Mouse (Mus musculus) adrenal gland, postnatal 25 days (tissue): ENCODE measurements at regions not wholly inside any gene's neighbourhood (a gene's known extent, or its start where the extent isn't known, plus 50 kb on each side); places are given as distances from the start of the nearest gene placed in this dataset.

Experiments
- DNase-seq: peaks from one replicate; pipeline ENCODE4 v3.0.0; 2021; ENCODE audit warnings: mixed read lengths

GRCm38 (mm10) chr8:8831306-8831705, 141.0 kb upstream of the Arglu1 start:
- no peak for DNase-seq

GRCm38 (mm10) chr8:8829230-8829629, 138.9 kb upstream of the Arglu1 start:
- no peak for DNase-seq

- no peak for DNase-seq
Observed at GRCm38 (mm10) chr8:8827555-8827954, 137.2 kb upstream of the Arglu1 start.

GRCm38 (mm10) chr8:8826801-8827200, 136.5 kb upstream of the Arglu1 start:
- no peak for DNase-seq

GRCm38 (mm10) chr8:8824886-8825285, 134.6 kb upstream of the Arglu1 start:
- no peak for DNase-seq

GRCm38 (mm10) chr8:8821119-8821518, 130.8 kb upstream of the Arglu1 start:
- DNase-seq = no peak

GRCm38 (mm10) chr8:8820614-8821013, 130.3 kb upstream of the Arglu1 start:
- DNase-seq = no peak

- no peak for DNase-seq
Observed at GRCm38 (mm10) chr8:8819233-8819931, 129.1 kb upstream of the Arglu1 start.

- no peak for DNase-seq
Observed at GRCm38 (mm10) chr8:8812807-8813167, 122.5 kb upstream of the Arglu1 start.

GRCm38 (mm10) chr8:8812051-8812806, 121.9 kb upstream of the Arglu1 start:
- DNase-seq = no peak

- DNase-seq = no peak
Observed at GRCm38 (mm10) chr8:8810928-8811327, 120.6 kb upstream of the Arglu1 start.

GRCm38 (mm10) chr8:8809835-8810439, 119.6 kb upstream of the Arglu1 start:
- no peak for DNase-seq

- DNase-seq = no peak
Observed at GRCm38 (mm10) chr8:8809349-8809748, 119.0 kb upstream of the Arglu1 start.

GRCm38 (mm10) chr8:8802761-8803340, 112.5 kb upstream of the Arglu1 start:
- no peak for DNase-seq

GRCm38 (mm10) chr8:8802317-8802716, 112.0 kb upstream of the Arglu1 start:
- no peak for DNase-seq

GRCm38 (mm10) chr8:8801578-8801977, 111.3 kb upstream of the Arglu1 start:
- no peak for DNase-seq

- no peak for DNase-seq
Observed at GRCm38 (mm10) chr8:8797521-8797920, 107.2 kb upstream of the Arglu1 start.

- DNase-seq = no peak
Observed at GRCm38 (mm10) chr8:8796951-8797350, 106.6 kb upstream of the Arglu1 start.

GRCm38 (mm10) chr8:8794711-8795110, 104.4 kb upstream of the Arglu1 start:
- DNase-seq = no peak

GRCm38 (mm10) chr8:8779931-8780330, 89.6 kb upstream of the Arglu1 start:
- DNase-seq = no peak

GRCm38 (mm10) chr8:8774496-8775015, 84.2 kb upstream of the Arglu1 start:
- no peak for DNase-seq

- no peak for DNase-seq
Observed at GRCm38 (mm10) chr8:8772424-8772823, 82.1 kb upstream of the Arglu1 start.

- no peak for DNase-seq
Observed at GRCm38 (mm10) chr8:8770397-8770796, 80.1 kb upstream of the Arglu1 start.
